Mouse (Mus musculus) left cerebral cortex, adult 8-10 months (tissue): ENCODE data around the gene Osbpl8. TPM values are rescaled to one million over a fixed set of nuclear protein-coding genes. Genes with fewer than 3 reads are reported as not detected.
A peak's percentile ranks its signal among the peaks of the same experiment; 100 is the strongest.

Experiments
- DNase-seq, 2 experiments: peaks; one replicate each; pipeline ENCODE4 v3.0.0; 2022; ENCODE audit warnings: low spot score in 2 of 2
- total RNA-seq, 4 experiments: library from RNA; stranded (reverse); gene quantifications; 2 replicates each; pipeline ENCODE4 v1.2.4; 2022

The Osbpl8 gene
- total RNA-seq, 4 experiments from 2014 or later, result 78.0 to 100 (median 84.6) TPM

- DNase-seq, result no peak
These were observed 14.8 kb upstream of the Osbpl8 start for GRCm38 (mm10) chr10:111149761-111150160.

GRCm38 (mm10) chr10:111155065-111155464, 9.5 kb upstream of the Osbpl8 start:
- DNase-seq, result no peak

GRCm38 (mm10) chr10:111155571-111155970, 9.0 kb upstream of the Osbpl8 start:
- no peak for DNase-seq

- DNase-seq, result no peak
These were observed 8.0 kb upstream of the Osbpl8 start for GRCm38 (mm10) chr10:111156394-111157190.

- DNase-seq, result no peak
These were observed 7.3 kb upstream of the Osbpl8 start for GRCm38 (mm10) chr10:111157241-111157659.

GRCm38 (mm10) chr10:111159789-111160522, 4.6 kb upstream of the Osbpl8 start:
- no peak for DNase-seq

- no peak for DNase-seq
These were observed 4.0 kb upstream of the Osbpl8 start for GRCm38 (mm10) chr10:111160540-111160939.

GRCm38 (mm10) chr10:111161373-111161772, 3.2 kb upstream of the Osbpl8 start:
- no peak for DNase-seq

- no peak for DNase-seq
These were observed 1.5 kb upstream of the Osbpl8 start for GRCm38 (mm10) chr10:111163025-111163424.

GRCm38 (mm10) chr10:111163601-111164240, 831 bp upstream of the Osbpl8 start:
- DNase-seq, result no peak

- DNase-seq, result no peak
These were observed 848 bp downstream of the Osbpl8 start for GRCm38 (mm10) chr10:111165219-111165981.

- DNase-seq, result no peak
These were observed 1.7 kb downstream of the Osbpl8 start for GRCm38 (mm10) chr10:111166057-111166841.

GRCm38 (mm10) chr10:111167444-111167843, 2.9 kb downstream of the Osbpl8 start:
- DNase-seq, result no peak

GRCm38 (mm10) chr10:111168305-111168704, 3.8 kb downstream of the Osbpl8 start:
- no peak for DNase-seq

GRCm38 (mm10) chr10:111171246-111171934, 6.8 kb downstream of the Osbpl8 start:
- no peak for DNase-seq

- no peak for DNase-seq
These were observed 9.2 kb downstream of the Osbpl8 start for GRCm38 (mm10) chr10:111173589-111174247.

- no peak for DNase-seq
These were observed 12.8 kb downstream of the Osbpl8 start for GRCm38 (mm10) chr10:111177336-111177735.

- DNase-seq, result peak in 1 of 2 experiments; percentile 75
These were observed 13.5 kb downstream of the Osbpl8 start for GRCm38 (mm10) chr10:111178024-111178423.

- no peak for DNase-seq
These were observed 16.1 kb downstream of the Osbpl8 start for GRCm38 (mm10) chr10:111180633-111181032.
